Mouse (Mus musculus) ES-E14 (cell line): Measurements from ENCODE around the gene Mcidas.

ENCODE experiments used
- HCFC1 ChIP-seq: IDR thresholded peaks from 2 replicates; pipeline ENCODE4 v1.6.1; 2012; ENCODE audit warnings: low read length, inconsistent platforms, borderline replicate concordance; ENCODE audit not compliant: insufficient read depth
- MAFK ChIP-seq: IDR thresholded peaks from 2 replicates; pipeline ENCODE4 v1.6.1; 2014; ENCODE audit warnings: mild to moderate bottlenecking, low read depth, low read length, inconsistent platforms; ENCODE audit not compliant: insufficient read depth
- ZNF384 ChIP-seq: IDR thresholded peaks from 2 replicates; pipeline ENCODE4 v1.6.1; 2012; ENCODE audit warnings: low read depth, low read length, inconsistent platforms

GRCm38 (mm10) chr13:112986451-112986950, 7.1 kb upstream of the Mcidas start:
- TF ChIP-seq ZNF384 (no peak), HCFC1 (no peak), MAFK (no peak)
